Mouse (Mus musculus) heart, postnatal 0 days (tissue): ENCODE measurements around the gene Foxc2.

Experiments used
- CTCF ChIP-seq: IDR thresholded peaks from 2 replicates; pipeline ENCODE4 v1.5.1; 2016; ENCODE audit warnings: antibody characterized with exemption, control low read depth, low read depth
- EP300 ChIP-seq: IDR thresholded peaks from 2 replicates; pipeline ENCODE4 v1.6.1; 2016; ENCODE audit warnings: antibody characterized with exemption, low read depth

- TF ChIP-seq EP300 (no peak), CTCF (no peak)
Observed at GRCm38 (mm10) chr8:121078721-121079120, 37.2 kb upstream of the Foxc2 start.
